Mouse (Mus musculus): ENCODE data around the gene Gm9745. TPM values are rescaled to one million over a fixed set of nuclear protein-coding genes. Genes with fewer than 3 reads are reported as not detected.
A peak's percentile ranks its signal among the peaks of the same experiment; 100 is the strongest.
"Not testable (repeated sequence)": the region's sequence is repeated elsewhere in the genome, so short reads cannot be mapped to it uniquely, and the experiment has no call there.

The Gm9745 gene
- not detected in 2 replicates for polyA plus RNA-seq (2015; fragmentation: Nextera tagmentation; extraction: Ambion mirVana)

DNA sequence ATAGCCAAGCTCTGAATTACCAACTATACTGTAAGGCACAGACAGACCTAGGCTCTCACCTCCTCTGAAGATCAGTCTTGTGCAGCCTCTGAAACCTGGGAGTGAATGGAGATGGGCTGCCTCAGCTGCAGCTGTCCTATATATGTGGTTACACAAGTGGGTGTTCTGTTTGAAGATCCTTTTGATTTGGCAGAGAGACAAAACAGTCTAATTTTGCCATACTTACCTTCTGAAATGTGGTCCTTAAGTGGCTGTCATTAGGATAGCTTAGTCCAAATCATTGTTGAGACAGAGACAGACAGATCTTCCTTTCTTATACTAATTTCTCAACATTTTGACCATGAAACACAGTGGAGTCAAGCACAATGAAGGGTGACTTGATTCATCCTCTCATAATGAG lies at the start of gene Gm9745:
Gene Gm9745, minus strand, starts transcription at position 101 of the 400 bp plus-strand sequence.
- H3K9ac ChIP-seq (replicated peaks); H3K4me2 ChIP-seq; ATAC-seq (ENCODE audit: low FRiP score); H3K9me3 ChIP-seq (replicated peaks); H3K27ac ChIP-seq (replicated peaks); H3K4me1 ChIP-seq; H3K27me3 ChIP-seq (replicated peaks); H3K36me3 ChIP-seq; H3K4me3 ChIP-seq (replicated peaks): not testable (repeated sequence)

- not testable (repeated sequence) for H3K36me3 ChIP-seq; H3K9me3 ChIP-seq (replicated peaks); H3K4me3 ChIP-seq (replicated peaks); H3K9ac ChIP-seq (replicated peaks); H3K4me2 ChIP-seq; ATAC-seq (ENCODE audit: low FRiP score); H3K27me3 ChIP-seq (replicated peaks); H3K27ac ChIP-seq (replicated peaks)
- WGBS = 82% methylated on average over 5 of the region's 5 CpGs
- peaks cover 16% of the 10 kb centered on the region for H3K4me1 ChIP-seq
These were observed 49.2 kb upstream of the Gm9745 start for GRCm38 (mm10) chr13:8997221-8997620.

DNA sequence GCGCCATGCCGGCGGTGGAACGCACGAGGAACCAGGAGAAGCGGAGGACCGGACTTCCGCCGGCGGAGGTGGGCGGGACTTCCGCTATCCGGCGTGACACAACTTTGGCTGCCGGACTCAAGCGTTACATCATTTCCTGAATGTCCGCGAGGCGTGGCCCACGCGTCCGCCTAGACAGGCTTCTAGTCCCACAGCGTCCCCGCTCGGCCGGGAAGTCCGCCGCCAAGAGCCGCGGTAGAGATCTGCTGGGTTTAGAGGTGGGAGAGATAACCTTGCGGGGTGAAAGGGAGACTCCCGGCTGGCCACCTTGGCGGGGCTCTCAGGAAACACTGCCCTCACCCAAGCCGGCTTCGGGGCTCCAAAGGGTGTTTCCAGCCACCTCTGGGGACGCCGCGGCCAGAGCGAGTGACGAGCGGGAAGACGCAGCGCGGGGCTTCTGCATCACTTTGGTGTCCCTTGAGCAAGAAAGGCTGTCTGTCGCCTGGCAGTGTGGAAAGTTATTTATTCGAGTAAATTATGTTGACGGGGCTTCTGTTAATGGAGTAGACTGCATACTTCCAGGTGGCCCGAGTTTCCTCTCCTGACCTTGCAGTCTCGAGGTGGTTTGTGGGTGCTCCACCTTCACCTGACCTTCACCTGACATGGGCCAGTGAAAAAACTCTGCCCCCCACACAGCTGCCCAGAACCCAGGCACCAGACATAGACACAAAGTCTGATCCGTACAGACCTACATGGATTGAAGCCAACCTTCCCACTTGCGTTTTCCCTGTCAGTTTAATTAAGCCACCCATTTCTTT lies 48.2 kb upstream of the Gm9745 start, which contains the start of gene Gtpbp4:
Gene Gtpbp4, minus strand, starts transcription at position 94 of the 797 bp plus-strand sequence.
- peak within 1 kb of the TSS; percentile 87 for H3K4me3 ChIP-seq (replicated peaks)

GRCm38 (mm10) chr13:8995159-8995989 lies 47.3 kb upstream of the Gm9745 start:
- H3K9me3 ChIP-seq (replicated peaks) = no peaks in the 10 kb centered on the region
- peak overlapping the region; percentile 86 for H3K9ac ChIP-seq (replicated peaks)
- H3K4me3 ChIP-seq (replicated peaks) = peak overlapping the region; percentile 87
- WGBS = 4% methylated on average over 33 of the region's 33 CpGs
- ATAC-seq (ENCODE audit: low FRiP score) = peak; percentile 80
- peak overlapping the region; percentile 90 for H3K4me2 ChIP-seq
- peak overlapping the region; percentile 69 for H3K27ac ChIP-seq (replicated peaks)
- H3K4me1 ChIP-seq = peaks cover 16% of the 10 kb centered on the region
- H3K27me3 ChIP-seq (replicated peaks) = no peaks in the 10 kb centered on the region
- peaks cover 8% of the 10 kb centered on the region for H3K36me3 ChIP-seq

More for the DNA sequence above, 48.2 kb upstream of the Gm9745 start, which contains the start of gene Gtpbp4:
- Histone ChIP-seq H3K36me3 (peaks cover 1% of the 10 kb centered on the region; the same call in 1 of the 2 replicates), H3K4me1 (peaks cover 16% of the 10 kb centered on the region), H3K9ac (replicated peaks) (peak within 1 kb of the TSS; percentile 86), H3K9me3 (replicated peaks) (no peaks in the 10 kb centered on the region), H3K27me3 (replicated peaks) (no peaks in the 10 kb centered on the region), H3K4me2 (peak within 1 kb of the TSS; percentile 90), H3K27ac (replicated peaks) (peak within 1 kb of the TSS; percentile 89)
- under 1% methylated on average over 51 of the region's 51 CpGs for WGBS
- ATAC-seq (ENCODE audit: low FRiP score) = peak; percentile 99

DNA sequence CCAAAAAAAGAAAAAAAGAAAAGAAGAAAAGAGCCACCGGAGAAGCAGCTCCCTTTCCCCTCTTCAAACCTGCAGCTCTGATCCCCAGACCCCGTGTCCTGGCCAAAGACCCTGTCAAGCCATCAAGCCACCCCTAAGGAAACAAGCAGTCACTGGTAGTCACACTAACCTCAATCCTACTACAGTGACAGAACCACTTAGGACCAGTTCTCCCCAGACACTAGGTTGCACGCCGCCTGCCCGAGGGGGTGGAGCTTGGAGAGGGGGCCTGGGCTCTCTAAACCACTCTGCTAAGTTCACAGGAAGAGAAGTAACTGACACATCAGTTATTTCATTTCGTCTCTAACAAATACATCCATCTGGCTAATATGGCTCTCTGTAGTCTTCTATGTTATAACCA lies 44.2 kb upstream of the Gm9745 start:
- Histone ChIP-seq H3K27ac (replicated peaks) (no peak overlapping the region), H3K4me3 (replicated peaks) (no peak overlapping the region), H3K9me3 (replicated peaks) (no peaks in the 10 kb centered on the region), H3K27me3 (replicated peaks) (no peaks in the 10 kb centered on the region), H3K4me2 (no peak overlapping the region), H3K4me1 (peaks cover 16% of the 10 kb centered on the region), H3K36me3 (peaks cover 30% of the 10 kb centered on the region), H3K9ac (replicated peaks) (no peak overlapping the region)
- no peak for ATAC-seq (ENCODE audit: low FRiP score)
- WGBS = 95% methylated on average over 6 of the region's 6 CpGs

DNA sequence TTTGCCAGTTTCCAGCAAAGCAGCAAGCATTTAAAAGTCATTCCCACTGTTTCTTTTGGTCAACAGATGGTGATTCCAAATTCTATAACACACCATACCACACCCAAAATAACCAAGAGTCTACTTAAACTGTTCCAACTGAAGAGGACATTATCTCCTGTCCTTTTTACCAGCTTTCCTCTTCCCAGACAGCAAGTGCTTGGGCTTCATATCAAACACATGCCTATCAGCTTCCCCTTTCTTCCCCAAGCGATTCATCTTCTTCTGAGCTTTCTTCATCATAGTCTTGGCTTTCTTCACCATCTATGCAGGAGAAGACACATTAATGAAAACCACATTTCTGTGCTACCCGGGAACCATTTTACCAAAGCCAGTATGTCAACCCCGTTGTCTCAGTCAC lies 24.9 kb upstream of the Gm9745 start:
- Histone ChIP-seq H3K36me3 (peaks cover 80% of the 10 kb centered on the region), H3K27me3 (replicated peaks) (no peaks in the 10 kb centered on the region), H3K4me1 (no peaks in the 10 kb centered on the region), H3K4me2 (no peak overlapping the region), H3K9ac (replicated peaks) (no peak overlapping the region), H3K4me3 (replicated peaks) (no peak overlapping the region), H3K27ac (replicated peaks) (no peak overlapping the region), H3K9me3 (replicated peaks) (no peaks in the 10 kb centered on the region)
- WGBS = 97% methylated on average over 3 of the region's 3 CpGs
- no peak for ATAC-seq (ENCODE audit: low FRiP score)

DNA sequence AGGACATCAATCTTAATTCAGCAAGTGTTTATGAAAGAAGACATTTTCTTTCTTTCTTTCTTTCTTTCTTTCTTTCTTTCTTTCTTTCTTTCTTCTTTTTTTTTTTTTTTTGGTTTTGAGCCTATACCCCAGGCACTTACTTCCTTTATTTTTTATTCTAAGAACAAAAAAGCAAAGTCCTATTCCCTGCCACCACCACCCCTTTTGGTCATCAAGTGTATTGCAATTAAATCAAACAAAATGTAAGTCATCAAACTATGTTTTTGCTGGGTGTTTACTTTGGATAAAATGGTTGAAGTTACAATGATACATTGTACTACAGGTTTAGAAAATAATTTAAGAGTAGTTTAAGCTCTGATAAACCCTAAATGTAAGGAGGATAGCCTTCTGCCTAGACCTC lies 24.3 kb upstream of the Gm9745 start:
- H3K27me3 ChIP-seq (replicated peaks) = no peaks in the 10 kb centered on the region
- no peak overlapping the region for H3K27ac ChIP-seq (replicated peaks)
- no peak for ATAC-seq (ENCODE audit: low FRiP score)
- H3K4me3 ChIP-seq (replicated peaks) = no peak overlapping the region
- H3K9me3 ChIP-seq (replicated peaks) = no peaks in the 10 kb centered on the region
- no peaks in the 10 kb centered on the region for H3K4me1 ChIP-seq
- no peak overlapping the region for H3K4me2 ChIP-seq
- H3K36me3 ChIP-seq = peaks cover 77% of the 10 kb centered on the region
- H3K9ac ChIP-seq (replicated peaks) = no peak overlapping the region

- no peak for ATAC-seq (ENCODE audit: low FRiP score)
- no peak overlapping the region for H3K4me3 ChIP-seq (replicated peaks)
- no peak overlapping the region for H3K4me2 ChIP-seq
- no peaks in the 10 kb centered on the region for H3K27me3 ChIP-seq (replicated peaks)
- no peaks in the 10 kb centered on the region for H3K4me1 ChIP-seq
- no peak overlapping the region for H3K9ac ChIP-seq (replicated peaks)
- no peak overlapping the region for H3K27ac ChIP-seq (replicated peaks)
- WGBS = 94% methylated on average over 8 of the region's 8 CpGs
- H3K9me3 ChIP-seq (replicated peaks) = no peaks in the 10 kb centered on the region
- peaks cover 37% of the 10 kb centered on the region for H3K36me3 ChIP-seq
These were observed 19.7 kb upstream of the Gm9745 start for GRCm38 (mm10) chr13:8967742-8968141.

- whole genome bisulfite sequencing = 97% methylated on average over 5 of the region's 5 CpGs
- no peak for ATAC-seq (ENCODE audit: low FRiP score)
- H3K4me1 ChIP-seq = no peaks in the 10 kb centered on the region
- no peak overlapping the region for H3K4me3 ChIP-seq (replicated peaks)
- H3K27ac ChIP-seq (replicated peaks) = no peak overlapping the region
- H3K9ac ChIP-seq (replicated peaks) = no peak overlapping the region
- no peak overlapping the region for H3K4me2 ChIP-seq
- H3K27me3 ChIP-seq (replicated peaks) = no peaks in the 10 kb centered on the region
- H3K9me3 ChIP-seq (replicated peaks) = no peaks in the 10 kb centered on the region
- H3K36me3 ChIP-seq = peaks cover 23% of the 10 kb centered on the region
These were observed 17.2 kb upstream of the Gm9745 start for GRCm38 (mm10) chr13:8965224-8965623.

GRCm38 (mm10) chr13:8962266-8962665 lies 14.2 kb upstream of the Gm9745 start:
- H3K4me2 ChIP-seq; H3K4me1 ChIP-seq; H3K9ac ChIP-seq (replicated peaks); H3K27me3 ChIP-seq (replicated peaks); H3K27ac ChIP-seq (replicated peaks); H3K9me3 ChIP-seq (replicated peaks); H3K36me3 ChIP-seq; H3K4me3 ChIP-seq (replicated peaks); ATAC-seq (ENCODE audit: low FRiP score): not testable (repeated sequence)
- WGBS = 44% methylated on average over 5 of the region's 5 CpGs

DNA sequence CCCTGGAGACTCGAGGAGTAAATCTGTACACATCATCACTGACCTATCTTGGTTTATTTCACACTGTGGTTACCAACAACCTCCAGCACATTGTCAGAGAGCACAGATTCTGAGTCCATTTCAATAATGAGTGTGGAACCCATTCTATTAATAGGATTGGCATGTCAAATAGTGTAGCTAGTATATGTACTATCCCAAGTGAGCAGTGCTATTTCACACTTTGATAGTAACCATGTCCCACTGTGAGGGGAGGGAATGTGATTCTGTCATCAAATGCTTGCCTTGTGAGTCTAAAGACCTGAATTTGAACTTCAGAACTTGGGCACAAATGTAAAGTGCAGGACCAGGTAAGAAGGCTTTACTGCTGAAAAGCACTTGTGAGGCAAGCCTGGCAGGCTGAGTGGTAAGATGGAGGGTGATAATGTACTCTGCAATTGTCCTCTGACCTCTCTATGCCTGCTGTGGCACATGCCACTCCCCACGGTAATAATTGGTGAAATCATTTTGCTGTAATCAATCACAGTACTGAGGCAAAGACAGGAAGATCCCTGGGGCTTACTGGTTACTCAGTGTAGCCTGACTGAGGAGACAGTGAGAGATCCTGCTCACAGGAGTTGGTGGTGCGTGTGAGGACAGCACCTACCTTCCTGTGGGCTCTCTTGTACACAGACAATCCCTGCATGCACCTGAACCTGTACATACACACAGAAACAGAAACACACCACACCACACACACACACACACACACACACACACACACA lies 13.3 kb upstream of the Gm9745 start:
- not testable (repeated sequence) for H3K27me3 ChIP-seq (replicated peaks); H3K9me3 ChIP-seq (replicated peaks); H3K4me3 ChIP-seq (replicated peaks); H3K4me1 ChIP-seq; H3K4me2 ChIP-seq; H3K9ac ChIP-seq (replicated peaks); H3K27ac ChIP-seq (replicated peaks); H3K36me3 ChIP-seq
- ATAC-seq (ENCODE audit: low FRiP score) = 0 out of 2 replicates have a peak, but pooled peaks have one; percentile 28
- WGBS = 59% methylated on average over 3 of the region's 3 CpGs

Data from neural tube, embryonic 15.5 days (tissue).